Mouse (Mus musculus) myocyte (in vitro differentiated cells): ENCODE measurements around the gene Scamp4. TPM values are rescaled to one million over a fixed set of nuclear protein-coding genes. Genes with fewer than 3 reads are reported as not detected.
A peak's percentile ranks its signal among the peaks of the same experiment; 100 is the strongest.

Experiments used
- H3K27me3 ChIP-seq: one replicate; pipeline ENCODE4 v1.6.1; 2011; ENCODE audit not compliant: control insufficient read depth, insufficient read depth, insufficient read length
- H3K36me3 ChIP-seq: one replicate; pipeline ENCODE4 v1.6.1; 2011; ENCODE audit not compliant: control insufficient read depth, insufficient read depth
- H3K4me2 ChIP-seq: one replicate; pipeline ENCODE4 v1.6.1; 2011; ENCODE audit warnings: low read depth, control low read depth
- H3K4me3 ChIP-seq: one replicate; pipeline ENCODE4 v1.5.1; 2011; ENCODE audit warnings: mild to moderate bottlenecking, control low read depth, moderate library complexity
- H3K79me2 ChIP-seq: one replicate; pipeline ENCODE4 v1.6.1; 2011; ENCODE audit not compliant: control insufficient read depth, insufficient read depth
- H3ac ChIP-seq: one replicate; pipeline ENCODE4 v1.6.1; 2011; ENCODE audit not compliant: control insufficient read depth, insufficient read length
- CEBPB ChIP-seq: IDR thresholded peaks from 2 replicates; pipeline ENCODE4 v1.6.1; 2011; ENCODE audit warnings: mild to moderate bottlenecking, moderate library complexity; ENCODE audit not compliant: poor library complexity, insufficient read depth, severe bottlenecking
- E2F4 ChIP-seq: IDR thresholded peaks from one replicate; pipeline ENCODE4 v1.6.1; 2011; ENCODE audit warnings: mild to moderate bottlenecking, control low read depth, moderate library complexity; ENCODE audit not compliant: insufficient read depth
- MAX ChIP-seq: IDR thresholded peaks from one replicate; pipeline ENCODE4 v1.6.1; 2011; ENCODE audit warnings: low read depth, mild to moderate bottlenecking, control low read depth
- MYOD1 ChIP-seq, 3 experiments: IDR thresholded peaks; one replicate each; pipeline ENCODE4 v1.6.1; 2011; ENCODE audit warnings: control low read depth in 2 of 3, low read depth in 2 of 3, mild to moderate bottlenecking in 2 of 3, moderate library complexity in 1 of 3; ENCODE audit not compliant: insufficient read length in 2 of 3, control insufficient read depth in 1 of 3
- MYOG ChIP-seq, 3 experiments: IDR thresholded peaks; one replicate each; pipeline ENCODE4 v1.6.1; 2011; ENCODE audit warnings: control low read depth in 2 of 3, low read depth in 2 of 3, mild to moderate bottlenecking in 2 of 3; ENCODE audit not compliant: insufficient read length in 2 of 3, control insufficient read depth in 1 of 3, insufficient read depth in 1 of 3
- POLR2A ChIP-seq: IDR thresholded peaks from one replicate; pipeline ENCODE4 v1.6.1; 2011; ENCODE audit warnings: low read depth, mild to moderate bottlenecking, control low read depth, moderate library complexity; ENCODE audit not compliant: insufficient read length
- POLR2AphosphoS2 ChIP-seq: IDR thresholded peaks from one replicate; pipeline ENCODE4 v1.6.1; 2011; ENCODE audit warnings: low read depth, control low read depth; ENCODE audit not compliant: insufficient read length
- REST ChIP-seq: IDR thresholded peaks from one replicate; pipeline ENCODE4 v1.6.1; 2011; ENCODE audit warnings: mild to moderate bottlenecking, control low read depth, moderate library complexity; ENCODE audit not compliant: insufficient read depth, insufficient read length
- SRF ChIP-seq: IDR thresholded peaks from one replicate; pipeline ENCODE4 v1.6.1; 2011; ENCODE audit warnings: low read depth; ENCODE audit not compliant: control insufficient read depth, insufficient read length
- TCF12 ChIP-seq: IDR thresholded peaks from one replicate; pipeline ENCODE4 v1.6.1; 2011; ENCODE audit warnings: mild to moderate bottlenecking, control low read depth; ENCODE audit not compliant: poor library complexity, insufficient read depth, severe bottlenecking
- TCF3 ChIP-seq: IDR thresholded peaks from one replicate; pipeline ENCODE4 v1.6.1; 2011; ENCODE audit warnings: low read depth, control low read depth; ENCODE audit not compliant: insufficient read length
- USF1 ChIP-seq: IDR thresholded peaks from one replicate; pipeline ENCODE4 v1.6.1; 2011; ENCODE audit warnings: low read depth, mild to moderate bottlenecking, control low read depth, moderate library complexity
- polyA plus RNA-seq: library from polyadenylated mRNA; unstranded; fragments of >200 nt; fragmentation: generic; extraction: Trizol; gene quantifications from one replicate; pipeline ENCODE4 v1.2.1, GENCODE M21; 2012; ENCODE audit warnings: missing spikeins

The Scamp4 gene
- polyA plus RNA-seq, 1 experiment, result 141 TPM

GRCm38 (mm10) chr10:80559431-80559830, 43.2 kb upstream of the Scamp4 start:
- Histone ChIP-seq H3K4me3 (peak overlapping the region; percentile 98), H3K27me3 (no peaks in the 10 kb centered on the region), H3K4me2 (no peak overlapping the region), H3ac (no peak overlapping the region), H3K79me2 (peaks cover 63% of the 10 kb centered on the region), H3K36me3 (no peaks in the 10 kb centered on the region)
- TF ChIP-seq MYOG (IDR thresholded peaks at IDR 0.05; ENCODE audit: control insufficient read depth in 1 of 3, insufficient read depth in 1 of 3, insufficient read length in 2 of 3, low read depth in 2 of 3) (no peak), TCF3 (no peak), TCF12 (no peak), POLR2A (no peak), REST (no peak), E2F4 (no peak), POLR2AphosphoS2 (no peak), SRF (no peak), MAX (no peak), MYOD1 (IDR thresholded peaks at IDR 0.05; ENCODE audit: control insufficient read depth in 1 of 3, insufficient read length in 2 of 3, low read depth in 2 of 3) (no peak), CEBPB (no peak), USF1 (no peak)

DNA sequence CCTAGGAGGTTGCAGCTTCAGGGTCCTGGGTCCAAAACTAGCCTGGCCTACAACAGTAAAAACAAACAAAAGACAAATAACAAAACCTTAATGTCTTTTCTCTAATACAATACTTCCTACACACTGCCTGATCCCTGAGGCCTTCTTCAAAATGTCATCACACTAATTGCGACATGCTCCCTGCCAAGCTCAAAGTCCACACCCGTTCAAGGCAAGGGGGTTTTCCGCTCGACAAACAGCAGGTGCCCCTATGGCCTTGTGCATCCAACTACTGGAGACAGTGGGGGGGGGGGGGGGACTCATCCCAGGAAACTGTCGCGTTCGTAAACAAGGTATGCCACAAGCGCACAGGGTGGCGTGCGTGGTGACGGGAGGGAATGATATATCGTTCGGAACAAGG, 42.1 kb upstream of the Scamp4 start:
- H3K27me3 ChIP-seq, result no peaks in the 10 kb centered on the region
- peak overlapping the region; percentile 84 for H3ac ChIP-seq
- H3K36me3 ChIP-seq, result peaks cover 5% of the 10 kb centered on the region
- H3K4me2 ChIP-seq, result peak overlapping the region; percentile 98
- no peak for TF ChIP-seq TCF12
- H3K4me3 ChIP-seq, result peak overlapping the region; percentile 98
- peaks cover 54% of the 10 kb centered on the region for H3K79me2 ChIP-seq

DNA sequence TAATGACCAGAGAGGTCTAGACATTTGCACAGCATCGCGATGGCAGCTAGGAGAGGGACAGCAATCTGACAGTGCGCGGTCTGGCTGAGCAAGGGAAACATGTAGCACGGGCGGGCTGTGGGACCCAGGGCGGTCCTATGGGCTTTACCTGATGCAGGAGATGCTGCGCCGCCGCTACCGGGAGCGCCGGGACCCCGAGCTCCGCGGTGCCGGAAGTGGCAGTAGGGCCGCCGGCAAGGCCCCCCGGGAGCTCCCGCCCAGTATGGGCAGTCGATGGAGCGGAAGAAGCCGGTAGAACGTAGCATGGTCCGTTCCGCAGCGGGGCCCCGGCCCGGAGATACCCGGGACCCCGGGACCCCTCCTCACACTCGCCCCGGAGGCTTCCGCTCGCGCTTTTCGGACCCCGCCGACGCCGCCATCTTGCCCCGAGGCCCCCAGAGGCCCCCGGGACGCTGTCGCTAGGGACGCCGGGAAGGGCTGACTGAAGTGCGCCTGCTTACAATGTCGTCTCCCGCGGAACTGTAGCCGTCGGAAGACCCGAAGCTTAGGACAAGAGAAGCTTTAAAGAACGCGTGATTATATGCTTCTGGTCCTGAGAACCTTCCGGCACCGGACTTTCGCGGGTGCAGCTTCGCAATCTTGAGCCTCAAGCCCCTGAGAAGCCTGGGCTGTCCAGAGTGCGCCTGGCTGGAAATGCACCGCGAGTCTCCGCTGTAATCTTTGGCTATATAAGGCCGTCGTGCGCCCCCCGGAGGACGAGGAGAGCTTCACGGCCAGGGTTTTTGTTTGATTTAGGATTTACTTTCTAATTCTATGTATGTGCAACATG, 41.3 kb upstream of the Scamp4 start, which contains the start of gene Rexo1:
Gene Rexo1 (minus strand): TSS at position 445 of the 829 bp plus-strand sequence.
- H3K4me2 ChIP-seq, result peak within 1 kb of the TSS; percentile 98
- no peaks in the 10 kb centered on the region for H3K27me3 ChIP-seq
- peaks cover 5% of the 10 kb centered on the region for H3K36me3 ChIP-seq
- TF ChIP-seq POLR2AphosphoS2 (peak; percentile 12), SRF (peak; percentile 98), MAX (peak; percentile 98), REST (no peak), MYOG (IDR thresholded peaks at IDR 0.05; ENCODE audit: control insufficient read depth in 1 of 3, insufficient read depth in 1 of 3, insufficient read length in 2 of 3, low read depth in 2 of 3) (no peak), CEBPB (no peak), E2F4 (no peak), USF1 (no peak), TCF3 (no peak), TCF12 (no peak), POLR2A (peak; percentile 25), MYOD1 (IDR thresholded peaks at IDR 0.05; ENCODE audit: control insufficient read depth in 1 of 3, insufficient read length in 2 of 3, low read depth in 2 of 3) (no peak)
- peak within 1 kb of the TSS; percentile 84 for H3ac ChIP-seq
- H3K79me2 ChIP-seq, result peaks cover 49% of the 10 kb centered on the region
- peak within 1 kb of the TSS; percentile 98 for H3K4me3 ChIP-seq

DNA sequence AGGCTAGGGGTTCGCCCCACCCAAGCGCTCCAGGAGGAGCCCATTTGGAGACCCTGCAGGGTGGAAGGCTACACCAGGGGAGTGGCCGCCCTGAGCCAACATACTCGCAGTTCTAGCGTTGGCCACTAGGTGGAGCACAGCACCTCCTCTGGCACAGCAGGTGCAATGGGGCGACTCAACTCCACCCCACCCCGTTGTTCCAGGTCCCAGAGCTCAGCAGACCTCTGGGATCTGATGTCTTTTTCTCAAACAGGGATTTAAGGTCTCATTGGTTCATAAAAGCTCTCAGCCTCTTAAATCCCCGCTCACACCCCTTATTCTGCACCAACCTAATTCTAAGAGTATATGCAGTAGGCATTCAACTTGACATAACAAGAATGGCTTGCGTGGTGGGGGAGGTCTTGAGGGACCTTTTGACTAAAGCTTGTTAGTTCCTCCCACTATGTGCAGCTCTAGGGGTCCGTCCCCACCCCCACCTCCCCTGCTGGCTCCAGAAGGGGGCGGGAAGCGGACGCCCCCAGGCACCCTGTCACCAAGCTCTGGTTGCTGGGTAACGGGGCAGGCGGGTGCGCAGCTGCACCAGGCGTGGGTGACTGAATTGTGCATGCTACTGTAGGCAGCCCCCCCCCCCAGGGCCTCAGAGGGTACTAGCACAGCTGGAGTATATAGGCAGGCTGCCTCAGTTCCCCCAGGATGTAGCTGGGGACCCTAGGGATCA, 36.1 kb upstream of the Scamp4 start:
- Histone ChIP-seq H3K27me3 (no peaks in the 10 kb centered on the region), H3ac (no peak overlapping the region), H3K36me3 (peaks cover 5% of the 10 kb centered on the region), H3K4me2 (no peak overlapping the region), H3K4me3 (no peak overlapping the region), H3K79me2 (peaks cover 16% of the 10 kb centered on the region)
- TF ChIP-seq TCF3 (peak; percentile 54), MAX (no peak), TCF12 (peak; percentile 5), POLR2AphosphoS2 (peak; percentile 50), MYOG (IDR thresholded peaks at IDR 0.05; ENCODE audit: control insufficient read depth in 1 of 3, insufficient read depth in 1 of 3, insufficient read length in 2 of 3, low read depth in 2 of 3) (peak; percentile 53 to 92 (median 87)), E2F4 (no peak), MYOD1 (IDR thresholded peaks at IDR 0.05; ENCODE audit: control insufficient read depth in 1 of 3, insufficient read length in 2 of 3, low read depth in 2 of 3) (peak in 2 of 3 experiments; percentile 94 to 95)

DNA sequence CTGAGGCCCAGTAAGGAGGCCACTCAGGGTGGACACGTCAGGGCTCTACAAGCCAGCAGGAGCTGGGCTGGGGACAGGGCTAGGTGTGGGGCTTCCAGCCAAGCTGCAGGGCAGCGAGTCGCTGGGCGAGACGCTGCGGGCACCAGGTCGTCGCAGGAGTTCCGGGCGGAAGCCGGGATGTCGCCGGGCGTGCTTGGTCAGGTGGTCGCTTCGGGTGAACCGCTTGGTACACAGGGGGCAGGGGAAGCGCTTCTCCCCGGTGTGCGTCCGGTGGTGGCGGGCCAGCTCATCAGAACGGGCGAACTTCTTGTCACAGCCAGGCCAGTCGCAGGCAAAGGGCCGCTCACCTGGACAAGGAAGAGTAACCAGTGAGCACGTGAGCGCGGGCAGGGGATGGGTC, 33.8 kb upstream of the Scamp4 start:
- Histone ChIP-seq H3K4me3 (no peak overlapping the region), H3ac (no peak overlapping the region), H3K79me2 (peaks cover 35% of the 10 kb centered on the region), H3K4me2 (no peak overlapping the region), H3K36me3 (peaks cover 5% of the 10 kb centered on the region), H3K27me3 (no peaks in the 10 kb centered on the region)
- no peak for TF ChIP-seq TCF12
- TF ChIP-seq E2F4, result no peak
- no peak for TF ChIP-seq POLR2AphosphoS2
- TF ChIP-seq REST, result no peak
- no peak for TF ChIP-seq MAX
- TF ChIP-seq MYOG (IDR thresholded peaks at IDR 0.05; ENCODE audit: control insufficient read depth in 1 of 3, insufficient read depth in 1 of 3, insufficient read length in 2 of 3, low read depth in 2 of 3), result no peak
- TF ChIP-seq SRF, result no peak
- no peak for TF ChIP-seq CEBPB
- TF ChIP-seq USF1, result no peak
- TF ChIP-seq MYOD1 (IDR thresholded peaks at IDR 0.05; ENCODE audit: control insufficient read depth in 1 of 3, insufficient read length in 2 of 3, low read depth in 2 of 3), result no peak
- TF ChIP-seq TCF3, result no peak
- no peak for TF ChIP-seq POLR2A
